Mouse (Mus musculus): Measurements from ENCODE around the gene Poc1b. TPM values are rescaled to one million over a fixed set of nuclear protein-coding genes. Genes with fewer than 3 reads are reported as not detected.
"Not testable (repeated sequence)": the region's sequence is repeated elsewhere in the genome, so short reads cannot be mapped to it uniquely, and the experiment has no call there.

Poc1b gene
- polyA plus RNA-seq, 1 experiment, result 21.8 TPM

GRCm38 (mm10) chr10:99146596-99146995 lies 39.8 kb downstream of the Poc1b start:
- no peak for TF ChIP-seq CTCF (IDR thresholded peaks at IDR 0.05; ENCODE audit: low read depth, low read length)
- no peak for TF ChIP-seq POLR2A (IDR thresholded peaks at IDR 0.05; ENCODE audit: borderline replicate concordance, low read depth, low read length)
- Histone ChIP-seq H3K4me1 (ENCODE audit: control insufficient read depth, insufficient read depth, low read length) (no peaks in the 10 kb centered on the region), H3K4me3 (ENCODE audit: insufficient read depth, low read length) (no peak overlapping the region), H3K27ac (ENCODE audit: insufficient read depth, low read depth, low read length) (no peak overlapping the region)

GRCm38 (mm10) chr10:99150016-99150415 lies 43.2 kb downstream of the Poc1b start:
- no peak for TF ChIP-seq POLR2A (IDR thresholded peaks at IDR 0.05; ENCODE audit: borderline replicate concordance, low read depth, low read length)
- TF ChIP-seq CTCF (IDR thresholded peaks at IDR 0.05; ENCODE audit: low read depth, low read length), result no peak

GRCm38 (mm10) chr10:99151580-99151979 lies 44.7 kb downstream of the Poc1b start:
- Histone ChIP-seq H3K4me1 (ENCODE audit: control insufficient read depth, insufficient read depth, low read length) (no peaks in the 10 kb centered on the region), H3K4me3 (ENCODE audit: insufficient read depth, low read length) (no peak overlapping the region), H3K27ac (ENCODE audit: insufficient read depth, low read depth, low read length) (no peak overlapping the region)
- no peak for TF ChIP-seq POLR2A (IDR thresholded peaks at IDR 0.05; ENCODE audit: borderline replicate concordance, low read depth, low read length)
- TF ChIP-seq CTCF (IDR thresholded peaks at IDR 0.05; ENCODE audit: low read depth, low read length), result no peak

More at GRCm38 (mm10) chr10:99150016-99150415, 43.2 kb downstream of the Poc1b start:
- Histone ChIP-seq H3K4me3 (ENCODE audit: insufficient read depth, low read length) (no peak overlapping the region), H3K4me1 (ENCODE audit: control insufficient read depth, insufficient read depth, low read length) (no peaks in the 10 kb centered on the region), H3K27ac (ENCODE audit: insufficient read depth, low read depth, low read length) (no peak overlapping the region)

GRCm38 (mm10) chr10:99152063-99152462 lies 45.2 kb downstream of the Poc1b start:
- no peaks in the 10 kb centered on the region for H3K4me1 ChIP-seq (ENCODE audit: control insufficient read depth, insufficient read depth, low read length)
- H3K4me3 ChIP-seq (ENCODE audit: insufficient read depth, low read length), result no peak overlapping the region
- TF ChIP-seq POLR2A (IDR thresholded peaks at IDR 0.05; ENCODE audit: borderline replicate concordance, low read depth, low read length), result no peak
- peak; percentile 54 for TF ChIP-seq CTCF (IDR thresholded peaks at IDR 0.05; ENCODE audit: low read depth, low read length)
- no peak overlapping the region for H3K27ac ChIP-seq (ENCODE audit: insufficient read depth, low read depth, low read length)

GRCm38 (mm10) chr10:99154635-99155034 lies 47.8 kb downstream of the Poc1b start:
- no peaks in the 10 kb centered on the region for H3K4me1 ChIP-seq (ENCODE audit: control insufficient read depth, insufficient read depth, low read length)
- no peak for TF ChIP-seq POLR2A (IDR thresholded peaks at IDR 0.05; ENCODE audit: borderline replicate concordance, low read depth, low read length)
- no peak for TF ChIP-seq CTCF (IDR thresholded peaks at IDR 0.05; ENCODE audit: low read depth, low read length)
- H3K4me3 ChIP-seq (ENCODE audit: insufficient read depth, low read length), result no peak overlapping the region
- H3K27ac ChIP-seq (ENCODE audit: insufficient read depth, low read depth, low read length), result no peak overlapping the region

GRCm38 (mm10) chr10:99156808-99157207 lies 50.0 kb downstream of the Poc1b start:
- Histone ChIP-seq H3K27ac (ENCODE audit: insufficient read depth, low read depth, low read length) (no peak overlapping the region), H3K4me1 (ENCODE audit: control insufficient read depth, insufficient read depth, low read length) (no peaks in the 10 kb centered on the region), H3K4me3 (ENCODE audit: insufficient read depth, low read length) (no peak overlapping the region)
- no peak for TF ChIP-seq POLR2A (IDR thresholded peaks at IDR 0.05; ENCODE audit: borderline replicate concordance, low read depth, low read length)
- TF ChIP-seq CTCF (IDR thresholded peaks at IDR 0.05; ENCODE audit: low read depth, low read length), result no peak

- not testable (repeated sequence) for H3K4me1 ChIP-seq (ENCODE audit: control insufficient read depth, insufficient read depth, low read length); H3K4me3 ChIP-seq (ENCODE audit: insufficient read depth, low read length); H3K27ac ChIP-seq (ENCODE audit: insufficient read depth, low read depth, low read length)
These were observed 50.9 kb downstream of the Poc1b start for GRCm38 (mm10) chr10:99157697-99158096.

- no peak overlapping the region for H3K27ac ChIP-seq (ENCODE audit: insufficient read depth, low read depth, low read length)
- peak; percentile 46 for TF ChIP-seq CTCF (IDR thresholded peaks at IDR 0.05; ENCODE audit: low read depth, low read length)
- TF ChIP-seq POLR2A (IDR thresholded peaks at IDR 0.05; ENCODE audit: borderline replicate concordance, low read depth, low read length), result no peak
- H3K4me3 ChIP-seq (ENCODE audit: insufficient read depth, low read length), result no peak overlapping the region
- peaks cover 12% of the 10 kb centered on the region for H3K4me1 ChIP-seq (ENCODE audit: control insufficient read depth, insufficient read depth, low read length)
These were observed 55.2 kb downstream of the Poc1b start for GRCm38 (mm10) chr10:99161987-99162582.

GRCm38 (mm10) chr10:99163002-99163401 lies 56.2 kb downstream of the Poc1b start:
- no peak for TF ChIP-seq POLR2A (IDR thresholded peaks at IDR 0.05; ENCODE audit: borderline replicate concordance, low read depth, low read length)
- no peak for TF ChIP-seq CTCF (IDR thresholded peaks at IDR 0.05; ENCODE audit: low read depth, low read length)
- no peak overlapping the region for H3K4me3 ChIP-seq (ENCODE audit: insufficient read depth, low read length)
- H3K27ac ChIP-seq (ENCODE audit: insufficient read depth, low read depth, low read length), result no peak overlapping the region
- H3K4me1 ChIP-seq (ENCODE audit: control insufficient read depth, insufficient read depth, low read length), result peaks cover 12% of the 10 kb centered on the region

GRCm38 (mm10) chr10:99164871-99165477 lies 58.1 kb downstream of the Poc1b start:
- Histone ChIP-seq H3K4me3 (ENCODE audit: insufficient read depth, low read length) (peak overlapping the region; percentile 58), H3K27ac (ENCODE audit: insufficient read depth, low read depth, low read length) (peak overlapping the region; percentile 61), H3K4me1 (ENCODE audit: control insufficient read depth, insufficient read depth, low read length) (peaks cover 28% of the 10 kb centered on the region)
- no peak for TF ChIP-seq POLR2A (IDR thresholded peaks at IDR 0.05; ENCODE audit: borderline replicate concordance, low read depth, low read length)
- TF ChIP-seq CTCF (IDR thresholded peaks at IDR 0.05; ENCODE audit: low read depth, low read length), result no peak
